Mouse (Mus musculus): ENCODE results near the gene Tlx2. TPM values are rescaled to one million over a fixed set of nuclear protein-coding genes. Genes with fewer than 3 reads are reported as not detected.

Gene Tlx2
- polyA plus RNA-seq, 1 experiment from 2014 or later = 0.79 TPM

GRCm38 (mm10) chr6:83095968-83096367 is 25.9 kb upstream of the Tlx2 start:
- Histone ChIP-seq H3K9ac (ENCODE audit: low read length) (no peak overlapping the region), H3K9me3 (ENCODE audit: control insufficient read depth, low read length) (peaks cover 3% of the 10 kb centered on the region; the same call in 1 of the 2 replicates), H3K36me3 (ENCODE audit: control insufficient read depth, insufficient read depth, low read length) (no peaks in the 10 kb centered on the region), H3K27me3 (ENCODE audit: control insufficient read depth, insufficient read depth, low read depth, low read length) (no peaks in the 10 kb centered on the region), H3K27ac (ENCODE audit: low read length) (no peak overlapping the region), H3K4me2 (ENCODE audit: low read depth, low read length) (no peak overlapping the region), H3K4me3 (ENCODE audit: low read length) (no peak overlapping the region), H3K4me1 (replicated peaks; ENCODE audit: control insufficient read depth, insufficient read depth, low read length) (no peaks in the 10 kb centered on the region)
- 48% methylated on average over 6 of the region's 6 CpGs for WGBS
- no peak for ATAC-seq (ENCODE audit: low read depth)

GRCm38 (mm10) chr6:83092416-83093127 is 22.5 kb upstream of the Tlx2 start:
- H3K27ac ChIP-seq (ENCODE audit: low read length) = peak overlapping the region; percentile 24
- WGBS = 20% methylated on average over 6 of the region's 6 CpGs
- no peaks in the 10 kb centered on the region for H3K36me3 ChIP-seq (ENCODE audit: control insufficient read depth, insufficient read depth, low read length)
- no peak overlapping the region for H3K4me3 ChIP-seq (ENCODE audit: low read length)
- no peak overlapping the region for H3K4me2 ChIP-seq (ENCODE audit: low read depth, low read length)
- peak; percentile 64 for ATAC-seq (ENCODE audit: low read depth)
- peaks cover 19% of the 10 kb centered on the region for H3K27me3 ChIP-seq (ENCODE audit: control insufficient read depth, insufficient read depth, low read depth, low read length)
- no peak overlapping the region for H3K9ac ChIP-seq (ENCODE audit: low read length)
- peaks cover 3% of the 10 kb centered on the region; the same call in 1 of the 2 replicates for H3K9me3 ChIP-seq (ENCODE audit: control insufficient read depth, low read length)
- H3K4me1 ChIP-seq (replicated peaks; ENCODE audit: control insufficient read depth, insufficient read depth, low read length) = peaks cover 4% of the 10 kb centered on the region

- no peak overlapping the region; the same call in 1 of the 2 replicates for H3K9ac ChIP-seq (ENCODE audit: low read length)
- peaks cover 63% of the 10 kb centered on the region for H3K27me3 ChIP-seq (ENCODE audit: control insufficient read depth, insufficient read depth, low read depth, low read length)
- 13% methylated on average over 9 of the region's 9 CpGs for WGBS
- no peaks in the 10 kb centered on the region for H3K9me3 ChIP-seq (ENCODE audit: control insufficient read depth, low read length)
- H3K4me1 ChIP-seq (replicated peaks; ENCODE audit: control insufficient read depth, insufficient read depth, low read length) = peaks cover 12% of the 10 kb centered on the region
- H3K27ac ChIP-seq (ENCODE audit: low read length) = no peak overlapping the region
- ATAC-seq (ENCODE audit: low read depth) = no peak
- no peaks in the 10 kb centered on the region for H3K36me3 ChIP-seq (ENCODE audit: control insufficient read depth, insufficient read depth, low read length)
- peak overlapping the region; percentile 43 for H3K4me2 ChIP-seq (ENCODE audit: low read depth, low read length)
- peak overlapping the region; percentile 32; the same call in 1 of the 2 replicates for H3K4me3 ChIP-seq (ENCODE audit: low read length)
These were observed 17.8 kb upstream of the Tlx2 start for GRCm38 (mm10) chr6:83087926-83088260.

- Histone ChIP-seq H3K4me2 (ENCODE audit: low read depth, low read length) (peak overlapping the region; percentile 43), H3K4me3 (ENCODE audit: low read length) (peak overlapping the region; percentile 32), H3K27ac (ENCODE audit: low read length) (no peak overlapping the region), H3K36me3 (ENCODE audit: control insufficient read depth, insufficient read depth, low read length) (no peaks in the 10 kb centered on the region), H3K4me1 (replicated peaks; ENCODE audit: control insufficient read depth, insufficient read depth, low read length) (peaks cover 12% of the 10 kb centered on the region), H3K9me3 (ENCODE audit: control insufficient read depth, low read length) (no peaks in the 10 kb centered on the region), H3K9ac (ENCODE audit: low read length) (peak overlapping the region; percentile 27; the same call in 1 of the 2 replicates), H3K27me3 (ENCODE audit: control insufficient read depth, insufficient read depth, low read depth, low read length) (peaks cover 66% of the 10 kb centered on the region)
- peak; percentile 8; the same call in 1 of the 2 replicates for ATAC-seq (ENCODE audit: low read depth)
- WGBS = 2% methylated on average over 47 of the region's 47 CpGs
These were observed 17.3 kb upstream of the Tlx2 start for GRCm38 (mm10) chr6:83087205-83087925.

GRCm38 (mm10) chr6:83086121-83087035 is 16.3 kb upstream of the Tlx2 start, which contains the start of gene Lbx2:
Gene Lbx2 (plus strand): TSS chr6:83086367.
- H3K27me3 ChIP-seq (ENCODE audit: control insufficient read depth, insufficient read depth, low read depth, low read length) = peaks cover 66% of the 10 kb centered on the region
- H3K4me2 ChIP-seq (ENCODE audit: low read depth, low read length) = peak within 1 kb of the TSS; percentile 43
- H3K4me3 ChIP-seq (ENCODE audit: low read length) = peak within 1 kb of the TSS; percentile 32
- WGBS = 6% methylated on average over 42 of the region's 42 CpGs
- H3K4me1 ChIP-seq (replicated peaks; ENCODE audit: control insufficient read depth, insufficient read depth, low read length) = peaks cover 12% of the 10 kb centered on the region
- no peak within 1 kb of the TSS for H3K27ac ChIP-seq (ENCODE audit: low read length)
- ATAC-seq (ENCODE audit: low read depth) = no peak
- no peaks in the 10 kb centered on the region for H3K9me3 ChIP-seq (ENCODE audit: control insufficient read depth, low read length)
- H3K36me3 ChIP-seq (ENCODE audit: control insufficient read depth, insufficient read depth, low read length) = peaks cover 4% of the 10 kb centered on the region
- peak within 1 kb of the TSS; percentile 27; the same call in 1 of the 2 replicates for H3K9ac ChIP-seq (ENCODE audit: low read length)

GRCm38 (mm10) chr6:83084477-83084876 is 14.4 kb upstream of the Tlx2 start:
- H3K4me2 ChIP-seq (ENCODE audit: low read depth, low read length) = no peak overlapping the region
- H3K36me3 ChIP-seq (ENCODE audit: control insufficient read depth, insufficient read depth, low read length) = peaks cover 8% of the 10 kb centered on the region
- peaks cover 64% of the 10 kb centered on the region for H3K27me3 ChIP-seq (ENCODE audit: control insufficient read depth, insufficient read depth, low read depth, low read length)
- H3K9me3 ChIP-seq (ENCODE audit: control insufficient read depth, low read length) = no peaks in the 10 kb centered on the region
- H3K27ac ChIP-seq (ENCODE audit: low read length) = no peak overlapping the region
- no peak overlapping the region for H3K9ac ChIP-seq (ENCODE audit: low read length)
- ATAC-seq (ENCODE audit: low read depth) = no peak
- no peak overlapping the region for H3K4me3 ChIP-seq (ENCODE audit: low read length)
- 7% methylated on average over 6 of the region's 6 CpGs for WGBS
- H3K4me1 ChIP-seq (replicated peaks; ENCODE audit: control insufficient read depth, insufficient read depth, low read length) = peaks cover 13% of the 10 kb centered on the region

- Histone ChIP-seq H3K27me3 (ENCODE audit: control insufficient read depth, insufficient read depth, low read depth, low read length) (peaks cover 56% of the 10 kb centered on the region), H3K27ac (ENCODE audit: low read length) (no peak overlapping the region), H3K9ac (ENCODE audit: low read length) (no peak overlapping the region), H3K4me1 (replicated peaks; ENCODE audit: control insufficient read depth, insufficient read depth, low read length) (peaks cover 20% of the 10 kb centered on the region), H3K4me3 (ENCODE audit: low read length) (no peak overlapping the region), H3K36me3 (ENCODE audit: control insufficient read depth, insufficient read depth, low read length) (peaks cover 8% of the 10 kb centered on the region), H3K9me3 (ENCODE audit: control insufficient read depth, low read length) (no peaks in the 10 kb centered on the region), H3K4me2 (ENCODE audit: low read depth, low read length) (no peak overlapping the region)
- ATAC-seq (ENCODE audit: low read depth) = no peak
- 22% methylated on average over 5 of the region's 5 CpGs for WGBS
These were observed 13.4 kb upstream of the Tlx2 start for GRCm38 (mm10) chr6:83083497-83083896.

GRCm38 (mm10) chr6:83080210-83080609 is 10.1 kb upstream of the Tlx2 start:
- Histone ChIP-seq H3K27me3 (ENCODE audit: control insufficient read depth, insufficient read depth, low read depth, low read length) (peaks cover 37% of the 10 kb centered on the region), H3K4me2 (ENCODE audit: low read depth, low read length) (no peak overlapping the region), H3K4me1 (replicated peaks; ENCODE audit: control insufficient read depth, insufficient read depth, low read length) (peaks cover 8% of the 10 kb centered on the region), H3K27ac (ENCODE audit: low read length) (no peak overlapping the region), H3K36me3 (ENCODE audit: control insufficient read depth, insufficient read depth, low read length) (peaks cover 8% of the 10 kb centered on the region), H3K4me3 (ENCODE audit: low read length) (no peak overlapping the region), H3K9ac (ENCODE audit: low read length) (no peak overlapping the region), H3K9me3 (ENCODE audit: control insufficient read depth, low read length) (no peaks in the 10 kb centered on the region)
- WGBS = 87% methylated on average over 5 of the region's 5 CpGs
- ATAC-seq (ENCODE audit: low read depth) = no peak

Data from lung, embryonic 16.5 days (tissue).